Mouse (Mus musculus) myocyte (in vitro differentiated cells): ENCODE results near the gene Dhx37.

Experiments
- MAX ChIP-seq: IDR thresholded peaks from one replicate; pipeline ENCODE4 v1.6.1; 2011; ENCODE audit warnings: low read depth, mild to moderate bottlenecking, control low read depth
- MYOD1 ChIP-seq, 3 experiments: IDR thresholded peaks; one replicate each; pipeline ENCODE4 v1.6.1; 2011; ENCODE audit warnings: control low read depth in 2 of 3, low read depth in 2 of 3, mild to moderate bottlenecking in 2 of 3, moderate library complexity in 1 of 3; ENCODE audit not compliant: insufficient read length in 2 of 3, control insufficient read depth in 1 of 3
- POLR2A ChIP-seq: IDR thresholded peaks from one replicate; pipeline ENCODE4 v1.6.1; 2011; ENCODE audit warnings: low read depth, mild to moderate bottlenecking, control low read depth, moderate library complexity; ENCODE audit not compliant: insufficient read length
- POLR2AphosphoS2 ChIP-seq: IDR thresholded peaks from one replicate; pipeline ENCODE4 v1.6.1; 2011; ENCODE audit warnings: low read depth, control low read depth; ENCODE audit not compliant: insufficient read length
- USF1 ChIP-seq: IDR thresholded peaks from one replicate; pipeline ENCODE4 v1.6.1; 2011; ENCODE audit warnings: low read depth, mild to moderate bottlenecking, control low read depth, moderate library complexity

GRCm38 (mm10) chr5:125467261-125467660 is 33.3 kb upstream of the Dhx37 start:
- TF ChIP-seq POLR2AphosphoS2 (no peak), MYOD1 (IDR thresholded peaks at IDR 0.05; ENCODE audit: control insufficient read depth in 1 of 3, insufficient read length in 2 of 3, low read depth in 2 of 3) (no peak), POLR2A (no peak), USF1 (no peak), MAX (no peak)
